ENCODE assay signal across 22 mouse cellular contexts in genomic region chr5:28003756-28004486, GRCm38 (mm10).
A peak's percentile ranks its signal among the peaks of the same experiment; 100 is the strongest.
DNase-seq lines count a peak whose midpoint lies in the region; ATAC-seq and TF ChIP-seq lines count a peak whose summit lies in the region.
"Had no signal": no experiment of that assay in that cellular context is flagged by ENCODE, and none has a peak within 500 bp of the region (broad histone marks: within the 10 kb centered on the region; RNA-seq: fewer than 3 reads in every experiment).

No protein-coding gene starts in this region.

- H3K27ac ChIP-seq in heart, postnatal 0 days (ENCODE audit: low read depth): no peak overlapping the region
- H3K27ac ChIP-seq: embryonic facial prominence, embryonic 10.5 days; forebrain, embryonic 13.5 days; hindbrain, embryonic 14.5 days; kidney, embryonic 15.5 days; lung, embryonic 15.5 days; midbrain, embryonic 10.5 days had no signal

- 63% methylated on average over 6 of the region's 6 CpGs for WGBS in heart, postnatal 0 days

- no peak overlapping the region for H3K9ac ChIP-seq in heart, postnatal 0 days (replicated peaks; ENCODE audit: low read depth, low read length)
- H3K9ac ChIP-seq: forebrain, embryonic 13.5 days; hindbrain, embryonic 14.5 days; kidney, embryonic 15.5 days; lung, embryonic 15.5 days had no signal

- H3K27me3 ChIP-seq in heart, postnatal 0 days (ENCODE audit: control insufficient read depth, insufficient read depth, low read length): no peaks in the 10 kb centered on the region
- H3K27me3 ChIP-seq: forebrain, embryonic 13.5 days; kidney, embryonic 15.5 days; lung, embryonic 15.5 days had no signal

- H3K4me3 ChIP-seq in heart, postnatal 0 days (ENCODE audit: low read depth, low read length): no peak overlapping the region
- H3K4me3 ChIP-seq: embryonic facial prominence, embryonic 10.5 days; forebrain, embryonic 13.5 days; kidney, embryonic 15.5 days; lung, embryonic 15.5 days; midbrain, embryonic 10.5 days had no signal

- DNase-seq in heart, postnatal 0 days (ENCODE audit: low spot score): no peak
- DNase-seq in heart, postnatal 25 days (ENCODE audit: low spot score): no peak
- peak; percentile 25 for DNase-seq in lung, postnatal 25 days (ENCODE audit: low spot score)
- DNase-seq in lung, postnatal 4 days: no peak
- DNase-seq in adrenal gland, postnatal 10 days: no peak
- DNase-seq in layer of hippocampus, postnatal 14 days (ENCODE audit: low spot score in 2 of 2): no peak
- DNase-seq: adrenal gland, adult 8-10 months; cerebellum, adult 11-12 months; gastrocnemius, postnatal 10 days; heart, postnatal 36 days; kidney, postnatal 4 days; retina, postnatal 1 day; right cerebral cortex, postnatal 4 days; thymus, postnatal 25 days had no signal

- TF ChIP-seq CTCF in heart, postnatal 0 days (IDR thresholded peaks at IDR 0.05; ENCODE audit: low read depth): no peak

- TF ChIP-seq EP300 in heart, postnatal 0 days (IDR thresholded peaks at IDR 0.05; ENCODE audit: low read depth): no peak

- no peaks in the 10 kb centered on the region for H3K36me3 ChIP-seq in heart, postnatal 0 days (replicated peaks; ENCODE audit: control insufficient read depth, insufficient read depth, low read length)
- H3K36me3 ChIP-seq: embryonic facial prominence, embryonic 10.5 days; kidney, embryonic 15.5 days; lung, embryonic 15.5 days; midbrain, embryonic 10.5 days had no signal

- H3K4me2 ChIP-seq in heart, postnatal 0 days (ENCODE audit: low read depth, low read length): no peak overlapping the region
- H3K4me2 ChIP-seq: forebrain, embryonic 13.5 days; hindbrain, embryonic 14.5 days; kidney, embryonic 15.5 days; lung, embryonic 15.5 days had no signal

- ATAC-seq in heart, postnatal 0 days (ENCODE audit: insufficient read depth, low read depth): peak; percentile 20; the same call in 1 of the 2 replicates
- ATAC-seq in common myeloid progenitor, adult 5-6 weeks (replicated peaks; ENCODE audit: low read depth, poor library complexity, severe bottlenecking): peak; percentile 51; the same call in 1 of the 2 replicates
- peak; percentile 58; the same call in 1 of the 2 replicates for ATAC-seq in monocyte, adult 5-6 weeks (replicated peaks; ENCODE audit: insufficient number of reproducible peaks, low FRiP score, low TSS enrichment, poor library complexity, severe bottlenecking)
- ATAC-seq: forebrain, embryonic 13.5 days had no signal

- intact Hi-C loops in heart, postnatal 25 days (cut with DNase I): loop anchor here (5.0 kb wide), 1 partner anchor 38 kb away; no protein-coding TSS in a partner anchor

- no peaks in the 10 kb centered on the region for H3K4me1 ChIP-seq in heart, postnatal 0 days (ENCODE audit: control insufficient read depth, insufficient read depth)
- H3K4me1 ChIP-seq: embryonic facial prominence, embryonic 10.5 days; forebrain, embryonic 13.5 days; kidney, embryonic 15.5 days; lung, embryonic 15.5 days; midbrain, embryonic 10.5 days had no signal

- H3K9me3 ChIP-seq in heart, postnatal 0 days (replicated peaks; ENCODE audit: control insufficient read depth, low read length): no peaks in the 10 kb centered on the region
- H3K9me3 ChIP-seq: embryonic facial prominence, embryonic 10.5 days; forebrain, embryonic 13.5 days; kidney, embryonic 15.5 days; lung, embryonic 15.5 days; midbrain, embryonic 10.5 days had no signal
